8 mouse cellular contexts compared by ENCODE assay signal in genomic region chr8:69974194-69974614, GRCm38 (mm10). TPM values are rescaled to one million over a fixed set of nuclear protein-coding genes. Genes with fewer than 3 reads are reported as not detected.
DNase-seq lines count a peak whose midpoint lies in the region; ATAC-seq lines count a peak whose summit lies in the region.

No protein-coding gene starts in this region.

- H3K36me3 ChIP-seq in forebrain, embryonic 10.5 days (replicated peaks) = no peaks in the 10 kb centered on the region
- H3K36me3 ChIP-seq in heart, embryonic 16.5 days (ENCODE audit: control insufficient read depth, insufficient read depth) = no peaks in the 10 kb centered on the region
- H3K36me3 ChIP-seq in liver, embryonic 15.5 days (replicated peaks) = no peaks in the 10 kb centered on the region
- H3K36me3 ChIP-seq in neural tube, embryonic 12.5 days = no peaks in the 10 kb centered on the region

- DNase-seq in c-Kit-negative CD71-positive TER-119-positive erythroid progenitor cells, embryonic 14.5 days (ENCODE audit: low read depth, low spot score) = peak; percentile 91
- peak; percentile 96 for DNase-seq in forebrain, embryonic 10.5 days (ENCODE audit: extremely low spot score, low spot score)
- peak; percentile 95 to 97 for DNase-seq in kidney, postnatal 36 days
- DNase-seq in telencephalon, adult 2 months (ENCODE audit: low read depth, low spot score) = peak; percentile 64

- H3K4me1 ChIP-seq in forebrain, embryonic 10.5 days = peaks cover 53% of the 10 kb centered on the region
- peaks cover 45% of the 10 kb centered on the region for H3K4me1 ChIP-seq in heart, embryonic 16.5 days (ENCODE audit: control insufficient read depth, insufficient read depth, low read length)
- H3K4me1 ChIP-seq in liver, embryonic 15.5 days (replicated peaks) = peaks cover 73% of the 10 kb centered on the region
- peaks cover 42% of the 10 kb centered on the region for H3K4me1 ChIP-seq in neural tube, embryonic 12.5 days

- peak overlapping the region; percentile 98 for H3K27ac ChIP-seq in forebrain, embryonic 10.5 days
- peak overlapping the region; percentile 92 for H3K27ac ChIP-seq in heart, embryonic 16.5 days (ENCODE audit: low read length)
- H3K27ac ChIP-seq in liver, embryonic 15.5 days (replicated peaks) = peak overlapping the region; percentile 92
- peak overlapping the region; percentile 42; the same call in 1 of the 2 replicates for H3K27ac ChIP-seq in neural tube, embryonic 12.5 days

- H3K9ac ChIP-seq in heart, embryonic 16.5 days (ENCODE audit: low read length) = peak overlapping the region; percentile 99
- peak overlapping the region; percentile 98 for H3K9ac ChIP-seq in liver, embryonic 15.5 days
- peak overlapping the region; percentile 78 for H3K9ac ChIP-seq in neural tube, embryonic 12.5 days

- WGBS in forebrain, embryonic 10.5 days = under 1% methylated on average over 50 of the region's 50 CpGs
- under 1% methylated on average over 49 of the region's 50 CpGs for WGBS in heart, embryonic 16.5 days
- under 1% methylated on average over 50 of the region's 50 CpGs for WGBS in liver, embryonic 15.5 days (ENCODE audit: insufficient replicate concordance)
- WGBS in neural tube, embryonic 12.5 days = under 1% methylated on average over 49 of the region's 50 CpGs

- H3K4me2 ChIP-seq in heart, embryonic 16.5 days (ENCODE audit: low read depth, low read length) = peak overlapping the region; percentile 88
- peak overlapping the region; percentile 95 for H3K4me2 ChIP-seq in liver, embryonic 15.5 days
- H3K4me2 ChIP-seq in neural tube, embryonic 12.5 days (replicated peaks) = peak overlapping the region; percentile 81

- H3K9me3 ChIP-seq in forebrain, embryonic 10.5 days = no peaks in the 10 kb centered on the region
- no peaks in the 10 kb centered on the region for H3K9me3 ChIP-seq in heart, embryonic 16.5 days (replicated peaks; ENCODE audit: control insufficient read depth, low read length)
- no peaks in the 10 kb centered on the region for H3K9me3 ChIP-seq in liver, embryonic 15.5 days (replicated peaks)
- H3K9me3 ChIP-seq in neural tube, embryonic 12.5 days = no peaks in the 10 kb centered on the region

- peak; percentile 96 for ATAC-seq in CD4-positive, CD25-positive, alpha-beta regulatory T cell, adult 4 months
- ATAC-seq in heart, embryonic 16.5 days (replicated peaks; ENCODE audit: extremely low read depth, insufficient read depth, low FRiP score) = peak; percentile 96
- peak; percentile 97 for ATAC-seq in liver, embryonic 15.5 days (ENCODE audit: insufficient read depth)
- peak; percentile 92 for ATAC-seq in neural tube, embryonic 12.5 days (ENCODE audit: low FRiP score, low read depth)

- peaks cover 8% of the 10 kb centered on the region; the same call in 1 of the 2 replicates for H3K27me3 ChIP-seq in forebrain, embryonic 10.5 days (ENCODE audit: poor library complexity, severe bottlenecking)
- no peaks in the 10 kb centered on the region for H3K27me3 ChIP-seq in heart, embryonic 16.5 days (ENCODE audit: control insufficient read depth, insufficient read depth, low read length)
- H3K27me3 ChIP-seq in liver, embryonic 15.5 days = no peaks in the 10 kb centered on the region
- no peaks in the 10 kb centered on the region for H3K27me3 ChIP-seq in neural tube, embryonic 12.5 days (replicated peaks)

- peak overlapping the region; percentile 99 for H3K4me3 ChIP-seq in forebrain, embryonic 10.5 days
- H3K4me3 ChIP-seq in heart, embryonic 16.5 days (ENCODE audit: low read length) = peak overlapping the region; percentile 100
- H3K4me3 ChIP-seq in liver, embryonic 15.5 days (replicated peaks) = peak overlapping the region; percentile 98
- peak overlapping the region; percentile 95 for H3K4me3 ChIP-seq in neural tube, embryonic 12.5 days

RNA-seq across cellular contexts. Expression of gene Gatad2a, which starts 22.0 kb away (rescaled TPM):
- 10 to 100 TPM; 17.4 to 21.6 TPM for polyA plus RNA-seq in CD4-positive, CD25-positive, alpha-beta regulatory T cell, adult 4 months (2017; shearing (Covaris generic))
- polyA plus RNA-seq in forebrain, embryonic 10.5 days (2016; fragmentation: Nextera tagmentation; extraction: Ambion mirVana) = 51.7 and 57.1 TPM in 2 replicates
- 26.2 and 26.8 TPM in 2 replicates for polyA plus RNA-seq in heart, embryonic 16.5 days (2015; fragmentation: Nextera tagmentation; extraction: Ambion mirVana)
- polyA plus RNA-seq in liver, embryonic 15.5 days (2015; fragmentation: Nextera tagmentation; extraction: Ambion mirVana) = 28.0 and 32.2 TPM in 2 replicates
- polyA plus RNA-seq in neural tube, embryonic 12.5 days (2016; fragmentation: Nextera tagmentation; extraction: Ambion mirVana) = 61.3 and 66.9 TPM in 2 replicates

Comparison
In these comparisons a context has a peak if more than half of its experiments do, and no peak if none do; other contexts are left out.
1. Peak in every context shown above with its lines: DNase-seq, ATAC-seq, H3K4me3 ChIP-seq and H3K27ac ChIP-seq.
2. H3K27ac ChIP-seq: peak in every context shown above with its lines; median percentile 98 in forebrain, embryonic 10.5 days; 92 in heart, embryonic 16.5 days; 92 in liver, embryonic 15.5 days; 42 in neural tube, embryonic 12.5 days.